Mouse (Mus musculus) erythroblast, embryonic 14.5 days (primary cell): ENCODE results near the gene Mars. TPM values are rescaled to one million over a fixed set of nuclear protein-coding genes. Genes with fewer than 3 reads are reported as not detected.

ENCODE experiments used
- H3K27me3 ChIP-seq: 2 replicates; pipeline ENCODE4 v1.6.1; 2012; ENCODE audit warnings: inconsistent platforms; ENCODE audit not compliant: control insufficient read depth
- H3K36me3 ChIP-seq: 2 replicates; pipeline ENCODE4 v1.6.1; 2012; ENCODE audit warnings: mild to moderate bottlenecking, inconsistent platforms; ENCODE audit not compliant: control insufficient read depth
- H3K4me1 ChIP-seq: 2 replicates; pipeline ENCODE4 v1.6.1; 2012; ENCODE audit warnings: inconsistent platforms; ENCODE audit not compliant: control insufficient read depth
- H3K4me3 ChIP-seq: replicated peaks from 2 replicates; pipeline ENCODE3; 2012; ENCODE audit warnings: moderate library complexity, mild to moderate bottlenecking, inconsistent platforms
- H3K9me3 ChIP-seq: 2 replicates; pipeline ENCODE4 v1.6.1; 2012; ENCODE audit warnings: low read length, inconsistent platforms, mixed read lengths; ENCODE audit not compliant: control insufficient read depth
- GATA1 ChIP-seq: IDR thresholded peaks from 2 replicates; pipeline ENCODE4 v1.6.1; 2012; ENCODE audit warnings: low read length, inconsistent platforms, mixed read lengths
- TAL1 ChIP-seq: IDR thresholded peaks from 3 replicates; pipeline ENCODE4 v1.6.1; 2012; ENCODE audit warnings: low read length, inconsistent platforms, mixed read lengths
- polyA plus RNA-seq: library from polyadenylated mRNA; stranded (reverse); fragments of >175 nt; gene quantifications from 2 replicates; pipeline ENCODE4 v1.2.3, GENCODE M21; 2012

The Mars gene
- polyA plus RNA-seq, 1 experiment: 12.0 TPM

DNA sequence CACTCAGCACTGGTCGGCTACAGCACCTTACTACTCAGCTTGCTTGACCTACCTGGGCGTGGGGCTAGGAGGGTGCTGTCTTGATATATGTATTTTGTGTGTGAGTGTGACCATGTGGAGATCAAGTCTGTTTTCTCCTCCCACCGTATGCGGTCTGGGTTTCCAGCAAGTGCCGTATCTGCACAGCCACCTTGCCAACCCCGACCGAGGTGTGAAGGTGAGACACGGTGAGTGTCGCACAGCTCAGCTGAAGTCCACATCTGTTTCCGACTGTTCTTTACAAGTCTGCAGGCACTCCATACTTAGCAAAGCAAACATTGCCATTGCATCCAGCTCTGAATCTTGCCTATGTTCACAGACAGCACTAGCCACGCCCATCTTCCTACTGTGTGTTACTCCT is 8.4 kb downstream of the Mars start:
- peaks cover 12% of the 10 kb centered on the region for H3K4me1 ChIP-seq
- H3K36me3 ChIP-seq: peaks cover 99% of the 10 kb centered on the region
- no peak for TF ChIP-seq TAL1
- no peak for TF ChIP-seq GATA1
- no peak overlapping the region for H3K4me3 ChIP-seq
- no peaks in the 10 kb centered on the region for H3K27me3 ChIP-seq
- H3K9me3 ChIP-seq: peaks cover 2% of the 10 kb centered on the region; the same call in 1 of the 2 replicates

- Histone ChIP-seq H3K4me3 (no peak overlapping the region), H3K4me1 (peaks cover 23% of the 10 kb centered on the region)
These were observed 11.2 kb downstream of the Mars start for GRCm38 (mm10) chr10:127300361-127300760.

DNA sequence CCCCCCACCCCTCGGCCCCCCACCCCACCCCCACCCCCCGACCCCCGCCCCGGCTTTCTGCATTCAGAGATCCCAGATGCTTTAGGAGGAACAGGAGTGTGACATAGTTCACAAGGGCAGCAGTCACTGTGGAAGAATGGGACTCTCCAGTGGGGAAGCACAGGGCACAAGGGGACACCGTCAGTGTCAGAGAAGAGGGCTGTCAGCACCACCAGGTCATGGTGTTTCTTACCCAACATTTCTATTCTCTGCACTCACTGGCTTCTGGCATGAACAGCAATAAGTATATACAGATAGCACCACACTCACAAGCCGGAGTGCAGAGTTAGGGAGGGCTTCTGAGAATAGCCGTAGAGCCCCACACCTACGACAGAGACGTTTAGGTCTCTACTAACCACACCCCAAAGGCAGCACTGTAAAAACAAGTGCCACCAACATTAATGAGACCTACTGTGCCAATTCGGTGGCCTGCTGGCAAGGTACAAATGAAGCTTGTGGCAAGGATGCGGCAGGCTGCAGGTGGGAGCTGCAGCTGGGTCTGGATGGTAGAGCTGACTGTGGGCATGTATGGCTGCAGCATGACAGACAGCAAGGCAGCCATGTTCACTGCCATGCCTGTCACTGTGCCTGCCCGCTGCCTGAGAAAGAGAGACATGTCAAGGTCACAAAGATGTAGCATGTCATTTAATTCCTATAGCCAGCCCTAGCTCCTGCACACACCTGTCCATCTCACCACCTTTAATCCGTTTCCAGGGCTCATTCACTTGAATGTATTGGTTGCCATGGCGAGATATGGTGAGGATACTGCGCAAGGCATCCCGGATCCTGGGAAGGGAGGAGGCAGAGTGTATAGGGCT is 14.3 kb downstream of the Mars start:
- H3K9me3 ChIP-seq: peaks cover 2% of the 10 kb centered on the region; the same call in 1 of the 2 replicates
- no peaks in the 10 kb centered on the region; the same call in 1 of the 2 replicates for H3K27me3 ChIP-seq
- H3K36me3 ChIP-seq: peaks cover 99% of the 10 kb centered on the region
- no peak overlapping the region for H3K4me3 ChIP-seq
- TF ChIP-seq TAL1 (no peak), GATA1 (no peak)
- H3K4me1 ChIP-seq: peaks cover 44% of the 10 kb centered on the region

More at GRCm38 (mm10) chr10:127300361-127300760, 11.2 kb downstream of the Mars start:
- Histone ChIP-seq H3K36me3 (peaks cover 99% of the 10 kb centered on the region), H3K9me3 (peaks cover 2% of the 10 kb centered on the region; the same call in 1 of the 2 replicates), H3K27me3 (no peaks in the 10 kb centered on the region; the same call in 1 of the 2 replicates)
- TF ChIP-seq TAL1 (no peak), GATA1 (no peak)

GRCm38 (mm10) chr10:127295986-127296794 is 15.4 kb downstream of the Mars start:
- H3K9me3 ChIP-seq: no peaks in the 10 kb centered on the region
- H3K4me1 ChIP-seq: peaks cover 53% of the 10 kb centered on the region
- peaks cover 97% of the 10 kb centered on the region for H3K36me3 ChIP-seq
- H3K27me3 ChIP-seq: no peaks in the 10 kb centered on the region; the same call in 1 of the 2 replicates
- TF ChIP-seq GATA1 (no peak), TAL1 (no peak)
- H3K4me3 ChIP-seq: no peak overlapping the region

DNA sequence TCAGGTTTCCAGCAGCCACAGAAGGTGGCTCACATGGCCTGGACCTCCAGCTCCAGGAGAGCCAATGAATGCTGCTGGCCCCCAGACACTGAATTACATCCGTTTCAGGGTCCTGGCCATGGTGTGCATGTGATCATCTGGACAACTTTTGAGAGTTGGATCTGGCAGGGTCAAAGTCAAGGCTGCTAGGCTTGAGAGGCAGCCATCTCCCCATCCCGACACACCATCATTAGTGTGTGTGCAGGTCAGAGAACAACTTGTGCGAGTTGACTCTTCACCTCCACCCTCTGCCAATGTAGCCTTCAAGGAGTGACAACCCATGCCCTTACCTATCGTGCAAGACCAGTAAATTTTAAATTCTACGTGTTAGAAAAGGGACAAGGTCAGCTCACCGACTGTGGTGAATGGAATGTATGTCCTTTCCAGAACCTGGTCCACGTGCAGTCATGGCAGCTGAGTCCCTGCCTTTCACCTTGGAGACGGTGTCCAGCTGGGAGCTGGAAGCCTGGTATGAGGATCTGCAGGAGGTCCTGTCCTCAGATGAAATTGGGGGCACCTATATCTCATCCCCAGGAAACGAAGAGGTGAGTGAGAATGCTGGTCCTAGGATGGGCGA is 16.6 kb downstream of the Mars start:
- Histone ChIP-seq H3K4me1 (peaks cover 60% of the 10 kb centered on the region), H3K4me3 (peak overlapping the region; percentile 13), H3K27me3 (no peaks in the 10 kb centered on the region; the same call in 1 of the 2 replicates), H3K9me3 (no peaks in the 10 kb centered on the region), H3K36me3 (peaks cover 85% of the 10 kb centered on the region)
- no peak for TF ChIP-seq GATA1
- TF ChIP-seq TAL1: no peak

DNA sequence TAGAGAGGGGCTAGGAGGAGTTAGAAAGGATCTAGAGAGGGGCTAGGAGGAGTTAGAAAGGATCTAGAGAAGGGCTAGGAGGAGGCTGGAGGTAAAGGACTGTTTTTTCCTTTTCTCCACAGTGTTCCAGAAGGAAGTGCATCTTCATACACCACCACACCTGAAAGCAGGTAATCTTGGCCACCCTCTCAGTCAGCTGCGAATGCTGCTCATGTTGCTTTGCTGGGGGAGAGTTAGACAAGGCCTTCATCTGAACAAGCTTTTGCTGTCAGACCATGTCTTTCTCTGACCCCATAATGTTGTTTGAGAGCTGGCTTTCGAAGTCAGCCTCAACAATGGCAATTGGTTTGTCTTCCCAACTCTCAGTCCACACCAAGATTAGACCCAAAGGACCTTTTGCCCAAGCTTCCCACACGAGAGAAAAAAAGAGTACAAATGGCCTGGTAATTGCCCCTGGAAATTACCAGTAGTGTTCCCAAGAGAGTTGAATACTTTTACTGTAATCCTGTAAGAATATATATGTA is 17.9 kb downstream of the Mars start:
- Histone ChIP-seq H3K9me3 (no peaks in the 10 kb centered on the region), H3K4me3 (peak overlapping the region; percentile 19), H3K36me3 (peaks cover 71% of the 10 kb centered on the region), H3K4me1 (peaks cover 68% of the 10 kb centered on the region), H3K27me3 (no peaks in the 10 kb centered on the region; the same call in 1 of the 2 replicates)
- no peak for TF ChIP-seq TAL1
- no peak for TF ChIP-seq GATA1

- peaks cover 65% of the 10 kb centered on the region for H3K36me3 ChIP-seq
These were observed 18.5 kb downstream of the Mars start for GRCm38 (mm10) chr10:127292987-127293538.

DNA sequence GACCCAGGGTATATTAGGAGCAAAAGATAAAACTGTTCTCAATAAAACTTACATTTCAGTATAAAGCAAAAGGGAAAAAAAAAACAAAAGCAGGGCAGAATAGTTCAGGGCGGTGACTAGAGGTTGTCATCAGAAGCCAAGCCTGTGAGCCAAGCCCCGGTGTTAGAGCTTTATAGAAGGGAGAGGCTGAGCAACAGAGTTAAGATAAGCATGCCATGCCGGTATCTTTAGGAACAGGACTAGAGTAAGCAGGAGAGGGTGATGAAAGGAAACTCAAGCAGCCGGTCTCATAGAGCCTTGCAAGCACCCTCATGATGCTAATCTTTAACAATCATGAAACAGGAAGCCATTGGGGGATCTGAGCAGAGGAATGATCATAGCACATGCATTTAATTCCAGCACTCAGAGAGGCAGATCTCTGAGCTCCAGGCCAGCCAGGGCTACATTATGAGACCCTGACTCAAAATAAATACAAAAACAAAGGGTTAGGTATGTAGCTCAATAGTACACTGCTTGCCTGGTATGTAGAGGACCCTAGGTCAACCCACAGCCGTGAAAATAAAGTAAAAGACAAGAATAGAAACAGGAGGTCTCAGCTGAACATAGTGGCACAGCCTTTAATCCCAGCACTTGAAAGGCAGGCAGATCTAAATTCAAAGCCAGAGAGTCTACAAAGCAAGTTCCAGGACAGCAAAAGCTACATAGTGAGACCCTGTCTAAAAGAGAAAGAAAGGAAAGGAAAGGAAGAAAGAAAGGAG is 19.5 kb downstream of the Mars start:
- Histone ChIP-seq H3K4me1 (peaks cover 78% of the 10 kb centered on the region), H3K9me3 (no peaks in the 10 kb centered on the region), H3K4me3 (peak overlapping the region; percentile 82), H3K27me3 (no peaks in the 10 kb centered on the region; the same call in 1 of the 2 replicates), H3K36me3 (peaks cover 64% of the 10 kb centered on the region)
- peak; percentile 74 for TF ChIP-seq GATA1
- TF ChIP-seq TAL1: peak; percentile 57

More at GRCm38 (mm10) chr10:127292987-127293538, 18.5 kb downstream of the Mars start:
- peak overlapping the region; percentile 82 for H3K4me3 ChIP-seq
- H3K27me3 ChIP-seq: no peaks in the 10 kb centered on the region; the same call in 1 of the 2 replicates
- peaks cover 71% of the 10 kb centered on the region for H3K4me1 ChIP-seq
- TF ChIP-seq TAL1 (no peak), GATA1 (no peak)
- no peaks in the 10 kb centered on the region for H3K9me3 ChIP-seq
